Mouse (Mus musculus) macrophage (primary cell): Measurements from ENCODE around the gene Sel1l3. TPM values are rescaled to one million over a fixed set of nuclear protein-coding genes. Genes with fewer than 3 reads are reported as not detected.
A peak's percentile ranks its signal among the peaks of the same experiment; 100 is the strongest.

Source experiments
- H3K27ac ChIP-seq: fragments of 350-480 bp; formaldehyde crosslinking; 2 replicates; pipeline ENCODE4 v1.9.0; 2021
- H3K36me3 ChIP-seq: fragments of 350-480 bp; formaldehyde crosslinking; 2 replicates; pipeline ENCODE4 v1.9.0; 2021; ENCODE audit errors: inconsistent target
- H3K4me3 ChIP-seq: fragments of 350-480 bp; formaldehyde crosslinking; 2 replicates; pipeline ENCODE4 v1.9.0; 2021; ENCODE audit errors: inconsistent target
- H3K79me2 ChIP-seq: fragments of 350-480 bp; formaldehyde crosslinking; 2 replicates; pipeline ENCODE4 v1.9.0; 2021; ENCODE audit errors: inconsistent target
- WGBS: methylation state at CpG from one replicate; pipeline ENCODE4 v1.1.7; 2026; ENCODE audit warnings: inconsistent platforms; ENCODE audit not compliant: missing documents; 5-methylcytosine and 5-hydroxymethylcytosine counted together
- polyA plus RNA-seq: library from polyadenylated mRNA; stranded (reverse); fragments of 250-400 nt; gene quantifications from 3 replicates; pipeline ENCODE4 v1.2.4, GENCODE M21; 2018; ENCODE audit warnings: inconsistent platforms
- total RNA-seq, 78 experiments: library from RNA; depleted of rRNA; stranded (reverse); fragments of 250-400 nt; gene quantifications; 1 replicate in 9 of 78; 2 replicates in 24 of 78; 3 replicates in 43 of 78; 4 replicates in 2 of 78; pipeline ENCODE4 v1.2.4; 2018; ENCODE audit warnings: inconsistent platforms in 56 of 78

Gene Sel1l3
- 1 to 10 TPM; 3.0 to 9.5 (median 5.6) TPM for total RNA-seq (2018; cell fraction: chromatin; rRNA removed)
- 1 to 10 TPM; 1.2 to 4.0 (median 2.2) TPM for total RNA-seq (2018; cell fraction: cytosol; rRNA removed)
- 10 to 100 TPM in 1 of 26 experiments, 1 to 10 TPM in 25; 2.5 to 12.8 (median 3.6) TPM for total RNA-seq (2018; cell fraction: nucleus; rRNA removed)
- polyA plus RNA-seq: 2.2 to 4.1 TPM (median 3.3 TPM) in 3 replicates

DNA sequence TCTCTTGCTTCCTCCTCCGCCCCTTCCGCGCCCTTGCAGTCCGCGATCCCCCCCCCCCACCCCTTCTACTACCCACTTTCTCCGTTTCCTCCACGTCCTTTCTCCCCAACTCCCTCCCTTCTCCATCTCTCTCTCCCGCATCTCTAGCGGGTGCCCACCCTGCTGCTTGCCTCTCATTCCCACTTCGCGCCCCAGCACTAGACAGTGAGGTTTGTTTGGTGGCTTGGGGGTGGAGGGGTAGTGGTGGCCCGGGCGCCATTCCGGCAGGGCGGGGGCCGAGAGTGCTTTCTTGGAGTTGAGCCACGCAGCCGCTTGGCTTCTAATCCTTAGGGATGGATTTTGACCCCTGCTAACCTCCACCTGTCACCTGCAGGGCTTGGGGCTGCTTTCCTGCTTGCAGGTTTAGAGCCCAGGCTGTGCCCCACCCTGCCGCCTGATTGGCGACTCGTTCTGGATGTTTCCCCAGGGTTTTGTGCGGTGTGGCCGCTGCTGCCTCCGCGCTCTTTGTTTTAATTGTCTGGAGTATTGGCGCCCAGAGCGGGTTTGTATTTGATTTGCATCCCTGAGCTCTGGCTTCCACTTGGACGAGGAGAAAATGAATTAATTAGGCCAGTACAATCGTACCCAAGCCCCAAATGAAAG is at the start of gene Sel1l3:
Sel1l3 (minus strand) TSS at position 217 of the 642 bp plus-strand sequence.
- H3K4me3 ChIP-seq: peak within 1 kb of the TSS; percentile 6; the same call in 1 of the 2 replicates
- 5% methylated on average over 23 of the region's 29 CpGs for WGBS
- H3K36me3 ChIP-seq: no peaks in the 10 kb centered on the region
- no peak within 1 kb of the TSS for H3K27ac ChIP-seq
- H3K79me2 ChIP-seq: no peaks in the 10 kb centered on the region

DNA sequence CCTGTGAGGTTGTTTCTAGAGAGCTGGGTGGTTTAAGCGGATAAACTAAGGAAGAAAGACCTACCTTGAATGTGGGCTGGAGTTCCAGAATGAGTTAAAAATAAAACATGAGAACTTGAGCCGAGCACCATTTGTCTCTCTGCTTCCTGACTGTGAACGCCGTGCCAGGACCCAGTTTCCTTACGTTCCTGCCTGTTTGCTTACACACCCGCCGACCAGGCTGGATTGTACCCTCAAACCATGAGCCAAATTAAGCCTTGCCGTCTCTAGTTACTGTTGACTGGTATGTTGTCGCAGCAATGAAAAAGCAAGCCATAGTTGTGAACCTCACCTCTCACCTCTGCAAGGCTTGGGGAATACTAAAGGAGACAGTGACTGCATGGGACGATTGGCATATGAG is 48.3 kb upstream of the Sel1l3 start:
- no peaks in the 10 kb centered on the region for H3K79me2 ChIP-seq
- WGBS: 80% methylated on average over 10 of the region's 10 CpGs
- H3K36me3 ChIP-seq: no peaks in the 10 kb centered on the region
- no peak overlapping the region for H3K27ac ChIP-seq
- no peak overlapping the region for H3K4me3 ChIP-seq

DNA sequence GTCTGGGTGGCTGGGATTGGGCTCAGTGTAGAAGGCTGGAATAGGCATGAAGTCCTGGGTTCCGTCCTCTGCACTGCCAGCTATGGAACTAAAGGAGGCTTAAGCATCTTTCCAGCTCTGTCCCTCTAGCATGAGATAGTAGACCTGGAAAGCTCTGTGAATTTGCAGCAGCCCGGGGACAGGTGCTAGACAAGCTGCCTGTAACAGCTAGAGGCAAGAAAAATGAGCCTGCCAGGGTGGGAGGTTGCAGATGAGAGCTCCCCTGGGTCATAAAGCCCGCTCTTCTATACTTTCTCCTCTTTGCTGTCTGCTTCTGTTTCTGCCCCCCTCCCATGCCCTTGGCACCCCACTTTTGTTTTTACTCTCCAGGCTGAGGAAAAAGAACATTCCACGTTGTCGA is 46.2 kb upstream of the Sel1l3 start:
- Histone ChIP-seq H3K27ac (no peak overlapping the region), H3K4me3 (no peak overlapping the region), H3K79me2 (no peaks in the 10 kb centered on the region), H3K36me3 (no peaks in the 10 kb centered on the region)
- WGBS: 75% methylated on average over 5 of the region's 5 CpGs

DNA sequence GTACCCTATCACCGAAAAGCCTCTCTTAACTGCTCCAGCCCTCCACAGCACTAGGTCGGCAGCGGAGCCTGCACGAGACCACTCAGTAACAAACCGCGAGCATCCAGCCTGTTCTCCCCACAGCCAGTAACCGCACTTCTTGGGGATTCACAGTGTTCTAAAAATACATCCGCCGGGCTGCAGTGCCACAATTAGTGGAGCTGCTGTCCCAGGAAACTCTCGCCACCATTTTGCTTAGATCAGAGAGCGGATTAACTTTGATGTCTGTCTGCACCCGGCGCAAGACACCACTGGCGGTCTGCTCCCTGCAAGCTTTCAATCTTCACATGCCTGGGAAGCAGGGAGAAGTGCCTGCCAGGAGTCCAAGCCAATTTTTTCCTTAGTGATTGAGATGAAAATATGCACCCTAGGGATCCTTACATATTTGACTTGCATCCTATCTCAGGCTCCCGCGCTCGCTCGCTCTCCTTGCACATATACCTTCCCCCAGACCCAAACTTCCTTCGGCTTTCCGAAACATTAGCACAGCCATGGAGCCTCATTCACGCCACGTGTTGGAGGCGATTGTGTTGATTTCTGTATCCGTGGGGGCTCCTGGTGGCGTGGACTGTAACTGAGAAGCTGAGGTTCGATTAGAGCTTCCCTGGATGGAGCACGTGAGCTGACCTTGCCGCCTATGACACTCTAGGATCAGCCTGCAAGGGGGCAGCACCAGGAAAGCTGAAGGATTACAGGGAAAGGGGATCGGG is 44.5 kb upstream of the Sel1l3 start:
- H3K27ac ChIP-seq: no peak overlapping the region
- H3K79me2 ChIP-seq: no peaks in the 10 kb centered on the region
- 5% methylated on average over 29 of the region's 29 CpGs for WGBS
- H3K36me3 ChIP-seq: no peaks in the 10 kb centered on the region
- H3K4me3 ChIP-seq: no peak overlapping the region

DNA sequence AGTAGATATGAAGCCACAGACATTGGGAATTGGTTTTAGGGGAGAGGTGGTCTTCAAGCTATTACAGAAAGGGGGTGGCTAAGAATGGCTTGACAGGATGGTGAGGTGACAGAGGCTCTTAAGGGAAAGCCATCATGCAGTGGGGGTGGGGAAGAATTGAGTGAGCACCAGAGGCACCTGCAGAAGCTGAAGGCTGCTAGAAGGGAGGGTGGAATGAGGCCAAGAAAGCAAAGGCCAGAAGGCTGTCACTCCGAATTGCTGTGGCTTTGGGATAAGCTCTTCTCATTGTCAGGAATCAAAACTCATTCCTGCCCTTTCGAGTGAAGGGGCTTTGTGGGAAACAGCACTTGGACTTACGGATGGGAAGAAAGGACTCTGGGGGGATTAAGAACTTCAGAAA is 41.1 kb upstream of the Sel1l3 start:
- H3K36me3 ChIP-seq: no peaks in the 10 kb centered on the region
- H3K27ac ChIP-seq: no peak overlapping the region
- WGBS: 94% methylated on average over 3 of the region's 3 CpGs
- H3K79me2 ChIP-seq: no peaks in the 10 kb centered on the region
- H3K4me3 ChIP-seq: no peak overlapping the region

DNA sequence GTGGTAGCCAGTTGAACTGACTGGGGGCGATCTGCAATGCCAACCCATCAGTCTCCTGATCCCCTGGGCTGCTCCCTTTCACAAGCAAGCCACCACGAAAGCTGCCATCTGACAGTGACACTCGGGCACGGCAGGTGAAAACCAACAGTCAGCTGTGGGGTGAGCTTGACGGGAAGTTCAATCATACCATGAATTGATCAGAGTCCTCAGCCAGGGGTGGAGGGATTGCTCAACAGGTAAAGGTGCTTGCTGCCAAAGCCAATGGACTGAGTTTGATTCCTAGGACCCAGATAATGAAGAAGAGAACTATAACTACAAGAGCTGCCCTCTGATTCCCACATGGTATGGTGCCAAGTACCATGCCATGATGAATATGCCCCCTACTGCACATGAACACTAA is 40.4 kb upstream of the Sel1l3 start:
- WGBS: 85% methylated on average over 5 of the region's 5 CpGs

DNA sequence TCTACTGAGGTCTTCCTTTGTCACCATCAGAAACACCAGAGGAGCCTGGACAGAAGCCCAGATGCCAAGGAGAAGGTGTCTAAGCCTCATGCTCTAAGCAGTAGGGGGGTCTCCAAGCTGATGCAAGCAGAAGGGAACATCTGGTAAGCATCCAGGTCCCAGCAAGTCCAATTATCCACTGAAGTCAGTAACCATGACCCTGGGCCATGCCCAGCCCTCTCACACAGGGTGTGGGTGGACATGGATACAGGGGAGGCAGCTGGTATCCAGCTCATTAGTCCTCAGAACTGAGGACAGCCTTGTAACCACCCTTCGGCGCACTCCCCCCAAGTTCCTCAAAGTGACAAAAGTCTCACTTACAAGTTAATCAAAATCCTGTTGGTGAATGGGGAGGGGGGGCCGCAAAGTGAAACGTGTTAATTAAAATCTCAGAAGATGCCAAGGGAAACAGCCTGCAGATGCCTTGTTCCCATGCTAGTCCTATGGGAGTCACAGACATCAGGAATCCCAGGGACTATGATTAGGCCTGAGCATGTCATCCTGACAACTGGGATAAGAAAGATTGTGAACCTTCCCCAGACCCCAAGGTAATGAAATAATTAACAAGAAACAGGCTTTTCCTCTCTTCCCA is 35.8 kb upstream of the Sel1l3 start:
- no peak overlapping the region for H3K4me3 ChIP-seq
- H3K27ac ChIP-seq: no peak overlapping the region
- no peaks in the 10 kb centered on the region for H3K79me2 ChIP-seq
- no peaks in the 10 kb centered on the region for H3K36me3 ChIP-seq
- 81% methylated on average over 4 of the region's 4 CpGs for WGBS

More for the DNA sequence above, 40.4 kb upstream of the Sel1l3 start:
- no peak overlapping the region for H3K4me3 ChIP-seq
- H3K36me3 ChIP-seq: no peaks in the 10 kb centered on the region
- H3K27ac ChIP-seq: no peak overlapping the region
- H3K79me2 ChIP-seq: no peaks in the 10 kb centered on the region

DNA sequence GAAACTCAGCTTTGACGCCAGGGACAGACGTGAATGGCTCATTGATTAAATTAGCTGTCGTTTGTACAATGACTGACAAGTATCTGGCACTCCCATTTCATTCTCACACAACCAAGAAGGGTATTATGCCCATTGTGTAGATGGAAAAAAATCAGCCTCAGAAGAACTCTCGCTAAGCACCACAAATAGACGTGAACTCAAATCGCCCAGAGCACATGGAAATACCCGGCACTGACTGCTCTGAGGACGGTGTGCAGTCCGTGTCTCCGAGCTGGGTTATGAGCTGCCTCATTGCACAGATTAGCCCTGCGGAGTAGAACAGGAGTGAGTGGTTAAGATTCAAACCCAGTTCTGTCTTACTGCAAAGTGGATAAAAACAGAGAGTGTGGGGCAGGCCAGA is 34.8 kb upstream of the Sel1l3 start:
- H3K79me2 ChIP-seq: no peaks in the 10 kb centered on the region
- no peak overlapping the region for H3K27ac ChIP-seq
- 92% methylated on average over 11 of the region's 11 CpGs for WGBS
- H3K36me3 ChIP-seq: no peaks in the 10 kb centered on the region
- no peak overlapping the region for H3K4me3 ChIP-seq

DNA sequence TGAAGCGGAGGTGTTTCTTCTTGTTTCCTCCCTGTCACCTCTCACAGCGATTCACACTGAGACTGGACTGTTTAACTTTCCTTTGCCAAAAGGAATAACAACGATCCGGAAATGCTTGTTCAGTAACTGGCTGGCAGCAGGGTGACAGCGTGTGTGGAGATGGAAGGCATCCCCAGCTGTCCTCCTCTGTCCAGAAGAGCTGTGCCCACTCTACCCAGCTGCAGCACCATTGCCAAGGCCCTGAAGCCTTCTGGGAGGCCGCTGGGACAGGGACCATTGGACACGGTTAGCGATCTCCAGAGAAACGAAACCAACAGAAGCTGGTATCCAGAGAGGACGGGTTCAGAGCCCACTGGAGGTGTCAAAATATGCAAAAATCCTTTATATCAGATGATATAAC is 30.2 kb upstream of the Sel1l3 start:
- no peaks in the 10 kb centered on the region for H3K79me2 ChIP-seq
- H3K27ac ChIP-seq: no peak overlapping the region
- no peaks in the 10 kb centered on the region for H3K36me3 ChIP-seq
- WGBS: 90% methylated on average over 10 of the region's 10 CpGs
- no peak overlapping the region for H3K4me3 ChIP-seq

DNA sequence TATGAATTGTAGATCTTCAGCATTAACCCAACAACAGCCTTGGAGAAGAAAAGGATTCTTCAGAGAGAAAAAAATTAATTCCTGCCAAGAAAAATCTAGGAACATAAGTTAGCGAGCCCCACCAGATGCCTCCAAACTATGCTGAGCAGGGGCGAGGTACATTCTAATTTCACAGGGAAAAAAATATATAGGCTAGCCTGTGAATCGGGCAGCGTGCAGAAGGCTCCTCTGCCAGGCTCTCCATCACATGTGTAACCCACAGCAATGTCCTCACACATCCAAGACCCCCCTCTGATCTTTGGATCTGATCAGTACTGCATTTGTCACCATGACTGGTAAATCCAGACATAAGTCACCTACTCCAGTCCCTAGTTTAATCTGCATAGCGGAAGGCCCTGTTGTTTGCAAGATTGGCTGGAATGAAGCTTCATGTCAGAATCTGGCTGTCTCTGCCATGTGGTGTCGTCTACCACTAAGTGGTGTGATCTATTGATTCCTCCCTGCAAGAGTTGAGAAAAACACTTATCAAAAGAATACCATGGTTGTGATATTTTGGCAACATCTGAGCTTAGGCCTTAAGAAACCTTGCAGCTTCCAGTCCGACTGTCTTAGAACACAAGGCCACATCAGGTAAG is 29.3 kb upstream of the Sel1l3 start:
- H3K79me2 ChIP-seq: no peaks in the 10 kb centered on the region
- no peak overlapping the region for H3K27ac ChIP-seq
- 91% methylated on average over 7 of the region's 7 CpGs for WGBS
- no peak overlapping the region for H3K4me3 ChIP-seq
- no peaks in the 10 kb centered on the region for H3K36me3 ChIP-seq

DNA sequence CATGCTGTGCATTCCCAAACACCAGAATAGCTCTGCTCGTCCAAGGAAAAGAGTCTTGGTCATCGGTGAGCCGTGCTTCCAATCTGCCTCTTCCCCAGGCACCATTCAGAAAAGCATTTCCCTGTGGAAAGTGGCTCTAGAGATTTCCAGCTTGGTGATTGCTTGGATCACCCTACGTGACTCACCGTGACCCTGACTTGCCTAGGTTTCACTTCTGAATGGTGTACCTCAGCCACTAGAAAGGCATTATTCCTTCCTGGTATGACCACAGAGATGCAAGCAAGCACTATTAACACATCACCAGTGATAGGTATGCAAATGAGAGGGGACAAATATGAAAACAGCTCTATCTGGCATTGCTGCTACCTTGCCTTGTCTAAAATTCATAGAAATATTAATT is 28.2 kb upstream of the Sel1l3 start:
- Histone ChIP-seq H3K27ac (no peak overlapping the region), H3K36me3 (no peaks in the 10 kb centered on the region), H3K4me3 (no peak overlapping the region), H3K79me2 (no peaks in the 10 kb centered on the region)
- WGBS: 74% methylated on average over 5 of the region's 5 CpGs

DNA sequence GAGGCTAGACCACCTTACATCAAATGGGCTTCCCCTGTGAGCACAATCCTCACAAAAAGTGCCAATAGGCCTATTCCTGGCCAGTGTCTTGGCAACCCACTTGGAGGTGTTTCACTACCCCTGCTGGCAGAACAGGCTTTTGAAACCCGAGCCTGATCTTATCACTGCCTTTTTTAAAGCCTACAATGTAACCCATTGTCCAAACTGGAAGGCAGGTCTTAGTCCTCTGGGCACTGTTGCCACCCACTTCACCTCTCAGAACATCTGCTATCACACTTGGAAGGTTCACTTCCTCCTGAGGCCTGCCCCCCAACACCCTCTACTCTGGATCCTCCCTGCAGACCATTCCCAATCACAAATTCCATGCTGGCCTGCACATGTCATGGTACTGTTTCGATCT is 27.4 kb upstream of the Sel1l3 start:
- 72% methylated on average over 2 of the region's 2 CpGs for WGBS
- no peak overlapping the region for H3K27ac ChIP-seq
- no peaks in the 10 kb centered on the region for H3K79me2 ChIP-seq
- H3K36me3 ChIP-seq: no peaks in the 10 kb centered on the region
- H3K4me3 ChIP-seq: no peak overlapping the region

DNA sequence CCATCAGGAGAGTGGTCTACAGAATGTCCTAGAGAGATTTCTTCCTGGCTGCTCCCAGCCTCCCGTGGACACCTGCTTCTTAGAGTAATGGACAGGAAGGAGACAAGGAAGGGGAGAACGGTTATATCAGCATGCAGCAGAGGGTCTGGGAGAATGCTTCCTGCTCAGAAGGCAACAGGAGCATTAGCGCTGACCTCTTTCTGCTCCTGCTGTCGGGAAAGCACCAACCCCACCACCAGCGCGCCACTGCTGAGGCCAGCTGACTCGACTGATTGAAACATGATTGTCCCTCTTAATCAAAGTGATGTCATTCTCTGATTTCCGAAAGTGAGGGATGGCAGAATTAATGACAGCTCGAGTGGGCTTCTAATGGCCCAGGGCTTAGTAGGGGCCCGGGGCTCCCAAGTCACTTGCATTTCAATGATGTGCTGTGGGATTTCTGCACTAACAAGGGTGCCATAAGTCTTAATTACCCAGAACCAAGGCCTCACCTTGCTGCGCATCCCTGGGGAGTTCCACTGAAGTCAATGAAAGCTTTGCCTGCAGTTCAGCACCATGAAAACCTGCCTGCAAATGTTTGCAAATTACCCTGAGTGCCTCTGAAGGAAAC is 26.2 kb upstream of the Sel1l3 start:
- no peaks in the 10 kb centered on the region for H3K79me2 ChIP-seq
- no peaks in the 10 kb centered on the region for H3K36me3 ChIP-seq
- 88% methylated on average over 11 of the region's 11 CpGs for WGBS
- H3K27ac ChIP-seq: no peak overlapping the region
- no peak overlapping the region for H3K4me3 ChIP-seq

DNA sequence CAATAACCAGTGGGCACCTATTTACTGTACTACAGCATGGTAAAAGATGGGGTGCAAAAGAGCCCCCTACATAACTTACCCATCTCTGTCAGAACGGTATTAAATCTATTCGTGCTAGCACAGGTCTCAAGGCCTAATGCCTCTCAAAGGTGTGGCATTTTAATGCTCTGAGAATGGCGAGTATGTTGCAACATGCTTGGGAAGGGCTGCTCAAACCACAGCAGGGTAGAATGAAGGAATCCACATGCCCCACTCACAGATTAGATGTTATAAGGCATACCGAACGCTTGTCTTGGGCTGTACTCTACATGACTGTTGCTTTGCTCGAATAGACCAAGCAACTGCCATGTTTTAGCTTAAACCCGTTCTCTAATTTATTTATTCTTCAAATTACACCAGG is 25.5 kb upstream of the Sel1l3 start:
- H3K79me2 ChIP-seq: no peaks in the 10 kb centered on the region
- H3K27ac ChIP-seq: no peak overlapping the region
- no peak overlapping the region for H3K4me3 ChIP-seq
- H3K36me3 ChIP-seq: no peaks in the 10 kb centered on the region
- 80% methylated on average over 7 of the region's 7 CpGs for WGBS
